Mouse (Mus musculus) cerebellum, postnatal 10 days (tissue): ENCODE data around the gene Magea6.
"Not testable (repeated sequence)": the region's sequence is repeated elsewhere in the genome, so short reads cannot be mapped to it uniquely, and the experiment has no call there.

Experiments
- DNase-seq, 2 experiments: peaks; one replicate each; pipeline ENCODE4 v3.0.0; 2021; ENCODE audit warnings: mixed read lengths in 2 of 2

The Magea6 gene

DNA sequence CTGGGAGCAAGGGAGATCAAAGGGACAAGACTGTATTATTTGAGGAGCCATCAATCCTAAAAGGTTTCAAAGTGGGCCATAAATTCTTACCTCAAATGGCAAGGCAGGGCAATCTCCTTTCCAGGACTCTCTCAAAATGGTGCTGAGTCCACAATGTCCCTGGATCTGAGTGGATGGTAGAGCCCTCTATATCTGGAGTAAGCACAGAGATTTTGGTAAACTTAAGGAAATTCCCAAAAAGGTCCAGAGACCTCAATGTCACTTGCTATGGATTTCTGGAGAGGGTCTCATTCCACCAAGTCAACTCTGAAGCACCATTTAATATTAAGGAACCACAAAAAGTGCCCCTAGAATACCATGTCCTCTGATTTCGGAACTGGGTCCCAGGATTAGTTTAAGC lies at the start of gene Magea6:
Gene Magea6 (minus strand): TSS at position 101 of the 400 bp plus-strand sequence.
- DNase-seq = not testable (repeated sequence)

DNA sequence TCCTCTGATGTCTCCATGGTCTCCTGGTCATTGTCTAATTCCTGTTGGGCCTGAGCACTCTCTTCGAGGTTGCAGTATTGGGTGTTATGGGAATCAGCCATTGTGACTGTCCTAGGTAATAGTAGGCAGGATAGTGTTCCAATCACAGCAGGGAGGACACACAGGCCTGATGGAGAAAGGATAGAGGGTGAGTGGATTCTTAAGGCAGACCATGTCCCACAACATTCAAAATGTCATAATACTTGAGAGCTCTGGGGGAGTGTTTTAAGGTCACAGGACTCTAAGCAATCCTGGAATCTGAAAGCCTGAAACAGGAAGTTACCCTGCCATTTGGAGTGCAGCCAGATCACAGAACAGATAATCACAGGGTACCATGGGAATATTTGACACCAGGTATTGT lies 13.6 kb upstream of the Magea6 start, which contains the start of gene Magea3:
Gene Magea3 (minus strand): TSS at position 101 of the 400 bp plus-strand sequence.
- DNase-seq = not testable (repeated sequence)

DNA sequence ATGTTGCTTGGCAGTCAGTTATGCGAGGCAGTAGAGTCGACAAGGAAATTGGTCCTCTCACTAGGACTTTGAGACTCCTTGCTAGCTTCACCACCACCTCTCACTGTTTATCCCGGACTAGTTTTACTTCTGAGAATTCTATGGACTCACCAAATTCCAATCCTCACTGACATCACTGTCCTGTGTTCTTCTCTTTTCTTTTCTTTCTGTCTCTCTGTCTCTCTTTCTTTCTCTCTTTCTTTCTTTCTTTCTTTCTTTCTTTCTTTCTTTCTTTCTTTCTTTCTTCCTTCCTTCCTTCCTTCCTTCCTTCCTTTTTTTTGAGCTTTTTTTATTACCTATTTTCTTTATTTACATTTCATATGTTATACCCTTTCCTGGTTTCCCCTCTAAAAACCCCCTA lies 45.6 kb downstream of the Magea6 start, which contains the start of gene Cldn34b1:
Gene Cldn34b1 (minus strand): TSS at position 101 of the 400 bp plus-strand sequence.
- not testable (repeated sequence) for DNase-seq
